In the genomic region with DNA sequence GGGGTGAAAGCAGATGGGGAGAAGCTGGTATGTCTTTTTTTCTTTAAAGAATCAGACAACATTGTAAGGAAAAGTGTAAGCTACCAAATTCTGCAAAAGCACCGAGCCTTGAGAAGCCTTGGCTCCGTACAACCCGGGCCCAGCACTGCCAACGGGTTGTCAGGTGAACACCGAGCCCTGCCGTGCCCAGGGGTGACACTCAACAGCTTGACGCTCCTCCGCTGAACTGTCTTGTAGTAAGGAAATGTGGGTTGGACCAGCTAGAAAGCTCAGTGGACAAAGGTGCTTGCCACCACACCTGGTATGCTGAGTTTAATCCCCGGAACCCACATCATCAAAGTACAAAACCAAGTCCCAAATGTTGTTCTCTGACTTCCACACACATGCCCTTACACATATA, we compare ENCODE assay signal across 22 mouse cellular contexts.
"Had no signal": no experiment of that assay in that cellular context is flagged by ENCODE, and none has a peak within 500 bp of the region (broad histone marks: within the 10 kb centered on the region; RNA-seq: fewer than 3 reads in every experiment).

No protein-coding gene starts in this region.

- H3K9me3 ChIP-seq: heart, embryonic 13.5 days; heart, embryonic 15.5 days; hindbrain, embryonic 13.5 days; hindbrain, embryonic 15.5 days; limb, embryonic 13.5 days; limb, embryonic 15.5 days; liver, embryonic 12.5 days had no signal

- ATAC-seq: forebrain, postnatal 0 days; hindbrain, postnatal 0 days; intestine, embryonic 16.5 days; liver, embryonic 12.5 days had no signal

- H3K27ac ChIP-seq: heart, adult 2 months; heart, embryonic 13.5 days; heart, embryonic 15.5 days; hindbrain, embryonic 13.5 days; hindbrain, embryonic 15.5 days; hindbrain, postnatal 0 days; limb, embryonic 13.5 days; limb, embryonic 15.5 days; liver, embryonic 12.5 days; liver, embryonic 14.5 days had no signal

- H3K27me3 ChIP-seq: heart, embryonic 13.5 days; heart, embryonic 15.5 days; hindbrain, embryonic 13.5 days; hindbrain, embryonic 15.5 days; limb, embryonic 13.5 days; limb, embryonic 15.5 days had no signal

- H3K4me1 ChIP-seq: limb, embryonic 15.5 days had no signal

- H3K36me3 ChIP-seq: heart, embryonic 15.5 days; liver, embryonic 12.5 days had no signal

- H3K4me2 ChIP-seq: heart, embryonic 11.5 days; heart, embryonic 13.5 days; heart, embryonic 15.5 days; hindbrain, embryonic 13.5 days; hindbrain, embryonic 15.5 days; limb, embryonic 13.5 days; limb, embryonic 15.5 days; liver, embryonic 12.5 days had no signal

- DNase-seq: forebrain, postnatal 0 days; gastrocnemius, postnatal 14 days; gastrocnemius, postnatal 36 days; heart, adult 11 months; heart, adult 2 months; heart, postnatal 14 days; heart, postnatal 36 days; kidney, postnatal 10 days; layer of hippocampus, adult 9-11 months; layer of hippocampus, postnatal 36 days; left cerebral cortex, postnatal 4 days had no signal

- H3K4me3 ChIP-seq: heart, adult 2 months; heart, embryonic 13.5 days; heart, embryonic 15.5 days; hindbrain, embryonic 13.5 days; hindbrain, embryonic 15.5 days; limb, embryonic 13.5 days; limb, embryonic 15.5 days; liver, embryonic 12.5 days had no signal

- H3K9ac ChIP-seq: forebrain, postnatal 0 days; heart, embryonic 13.5 days; heart, embryonic 15.5 days; hindbrain, embryonic 13.5 days; hindbrain, embryonic 15.5 days; limb, embryonic 13.5 days; limb, embryonic 15.5 days; liver, embryonic 12.5 days; liver, embryonic 14.5 days had no signal
